Mouse (Mus musculus) inflammation-experienced regulatory T-cells (primary cell): ENCODE measurements around the gene Btbd35f13. TPM values are rescaled to one million over a fixed set of nuclear protein-coding genes. Genes with fewer than 3 reads are reported as not detected.

Experiments used
- polyA plus RNA-seq, 2 experiments: library from polyadenylated mRNA; unstranded; fragments of 100-300 nt; shearing (Covaris generic); gene quantifications; one replicate each; pipeline ENCODE4 v1.2.1; 2017

Btbd35f13 gene
- not detected for polyA plus RNA-seq

GRCm38 (mm10) chrX:33656872-33657271 is at the start of gene Btbd35f13:
TSS of gene Btbd35f13 (plus strand) at chrX:33657172.

GRCm38 (mm10) chrX:33702249-33702648 is 45.3 kb downstream of the Btbd35f13 start, which contains the start of gene Btbd35f14:
TSS of gene Btbd35f14 (minus strand) at chrX:33702349.

Other genes with a start within 250 kb of the Btbd35f13 start
- not detected for gene Btbd35f15, start 79.9 kb upstream of the Btbd35f13 start, polyA plus RNA-seq
- gene Btbd35f14, start 45.2 kb downstream of the Btbd35f13 start, polyA plus RNA-seq, result not detected